Mouse (Mus musculus) hindbrain, embryonic 11.5 days (tissue): ENCODE data around the gene Dhx8. TPM values are rescaled to one million over a fixed set of nuclear protein-coding genes. Genes with fewer than 3 reads are reported as not detected.
A peak's percentile ranks its signal among the peaks of the same experiment; 100 is the strongest.

Source experiments
- ATAC-seq: fragments of 200-750 bp; cut with Nextera tagmentation; 2 replicates; pipeline ENCODE4 v1.8.0; 2017; ENCODE audit warnings: mild to moderate bottlenecking, moderate TSS enrichment, moderate library complexity; ENCODE audit not compliant: low FRiP score
- DNase-seq: peaks from one replicate; pipeline ENCODE4 v3.0.0-alpha.2; 2015; ENCODE audit warnings: low spot score
- H3K27ac ChIP-seq: fragments of 300-500 bp; sonication (generic); 2 replicates; pipeline ENCODE4 v1.5.1; 2014; ENCODE audit warnings: mild to moderate bottlenecking, low read depth, low read length
- H3K27me3 ChIP-seq: fragments of 300-500 bp; sonication (generic); 2 replicates; pipeline ENCODE4 v1.6.1; 2014; ENCODE audit warnings: mild to moderate bottlenecking, low read length, moderate library complexity, mixed read lengths; ENCODE audit not compliant: control insufficient read depth, insufficient read depth
- H3K36me3 ChIP-seq: fragments of 300-500 bp; sonication (generic); 2 replicates; pipeline ENCODE4 v1.6.1; 2014; ENCODE audit warnings: mild to moderate bottlenecking, low read length, moderate library complexity, mixed read lengths; ENCODE audit not compliant: control insufficient read depth, insufficient read depth
- H3K4me1 ChIP-seq: fragments of 300-500 bp; sonication (generic); replicated peaks from 2 replicates; pipeline ENCODE4 v1.6.1; 2014; ENCODE audit warnings: low read length, mixed read lengths; ENCODE audit not compliant: control insufficient read depth, insufficient read depth
- H3K4me2 ChIP-seq: fragments of 300-500 bp; sonication (generic); replicated peaks from 2 replicates; pipeline ENCODE4 v1.6.1; 2014; ENCODE audit warnings: mild to moderate bottlenecking, low read depth, low read length
- H3K4me3 ChIP-seq: fragments of 300-500 bp; sonication (generic); 2 replicates; pipeline ENCODE4 v1.5.1; 2014; ENCODE audit warnings: low read depth, low read length
- H3K9ac ChIP-seq: fragments of 300-500 bp; sonication (generic); 2 replicates; pipeline ENCODE4 v1.6.1; 2014; ENCODE audit warnings: low read depth, low read length
- H3K9me3 ChIP-seq: fragments of 300-500 bp; sonication (generic); 2 replicates; pipeline ENCODE4 v1.6.1; 2016; ENCODE audit warnings: low read length; ENCODE audit not compliant: control insufficient read depth
- WGBS: fragments of 180-500 bp; shearing (Covaris S2); extraction: QIAGEN DNeasy Blood & Tissue Kit; methylation state at CpG from one replicate; pipeline ENCODE4 v1.1.7; 2014; 5-methylcytosine and 5-hydroxymethylcytosine counted together
- polyA plus RNA-seq: library from polyadenylated mRNA; unstranded; fragments of >200 nt; fragmentation: Nextera tagmentation; extraction: Ambion mirVana; gene quantifications from 2 replicates; pipeline ENCODE4 v1.2.1, GENCODE M21; 2014

The Dhx8 gene
- 37.0 and 39.9 TPM in 2 replicates for polyA plus RNA-seq

- H3K27me3 ChIP-seq: no peaks in the 10 kb centered on the region
- H3K27ac ChIP-seq: no peak within 1 kb of the TSS
- no peaks in the 10 kb centered on the region for H3K9me3 ChIP-seq
- no peaks in the 10 kb centered on the region for H3K4me1 ChIP-seq
- peak; percentile 94 for ATAC-seq
- peak; percentile 99 for DNase-seq
- peaks cover 3% of the 10 kb centered on the region; the same call in 1 of the 2 replicates for H3K36me3 ChIP-seq
- WGBS: under 1% methylated on average over 51 of the region's 51 CpGs
- H3K4me3 ChIP-seq: peak within 1 kb of the TSS; percentile 63
- H3K9ac ChIP-seq: peak within 1 kb of the TSS; percentile 60
- peak within 1 kb of the TSS; percentile 55 for H3K4me2 ChIP-seq
Observed at GRCm38 (mm10) chr11:101732518-101733440, at the start of gene Dhx8. Dhx8 (plus strand) TSS chr11:101732919.

DNA sequence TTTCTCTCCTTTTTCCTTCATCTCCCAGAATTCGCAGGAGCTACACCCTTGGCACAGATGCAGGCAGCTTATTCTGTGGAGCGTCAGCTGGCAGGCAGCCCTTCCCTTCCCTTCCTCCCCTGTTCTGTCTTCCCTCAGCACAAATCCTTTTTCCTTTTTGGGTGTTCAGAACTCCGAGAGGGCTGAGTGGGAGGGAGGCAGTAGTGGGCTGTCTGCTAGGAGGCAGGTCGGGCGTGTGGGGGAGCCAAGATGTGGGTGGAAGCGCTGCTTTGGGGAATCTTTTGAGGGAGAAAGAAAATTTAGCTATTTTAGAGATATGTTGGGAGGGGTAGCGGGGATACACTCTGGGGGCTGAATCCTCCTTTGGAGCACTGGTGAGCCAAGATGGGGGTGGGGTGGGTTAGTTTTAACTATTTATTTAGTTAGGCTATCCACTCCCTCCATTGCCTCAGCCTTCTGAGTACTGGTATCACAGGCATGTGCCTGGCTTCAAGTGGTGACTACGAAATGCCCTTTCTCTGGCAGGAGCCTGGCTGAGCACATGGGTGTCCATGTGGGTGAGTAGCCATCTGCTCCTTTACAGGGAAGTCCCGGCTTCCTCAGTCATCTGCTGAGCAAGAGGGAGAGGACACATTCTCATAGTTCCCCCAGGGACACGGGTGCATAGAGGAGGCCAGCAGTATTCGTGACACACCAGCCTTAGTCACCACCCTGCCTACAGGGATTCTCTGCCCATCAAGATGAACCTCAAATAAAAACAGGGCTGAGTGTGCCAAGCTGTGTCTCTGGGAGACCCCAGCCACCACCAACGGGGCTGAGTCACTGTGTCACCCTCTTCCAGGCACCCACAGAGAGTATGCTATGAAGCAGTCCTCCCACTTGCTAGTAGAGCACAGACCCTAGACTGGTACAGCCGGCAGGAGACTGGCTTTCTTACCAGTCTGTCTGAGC lies 45.1 kb upstream of the Dhx8 start:
- Histone ChIP-seq H3K4me1 (no peaks in the 10 kb centered on the region), H3K27ac (no peak overlapping the region), H3K36me3 (no peaks in the 10 kb centered on the region), H3K4me2 (no peak overlapping the region), H3K27me3 (no peaks in the 10 kb centered on the region), H3K9me3 (no peaks in the 10 kb centered on the region), H3K9ac (no peak overlapping the region), H3K4me3 (no peak overlapping the region)
- WGBS: 72% methylated on average over 13 of the region's 13 CpGs
- no peak for DNase-seq
- ATAC-seq: no peak

- no peaks in the 10 kb centered on the region for H3K4me1 ChIP-seq
- H3K27ac ChIP-seq: 0 out of 2 replicates have a peak overlapping the region, but pooled peaks have one; percentile 9
- DNase-seq: no peak
- WGBS: 66% methylated on average over 10 of the region's 10 CpGs
- no peak overlapping the region for H3K9ac ChIP-seq
- H3K4me2 ChIP-seq: no peak overlapping the region
- no peaks in the 10 kb centered on the region for H3K27me3 ChIP-seq
- no peaks in the 10 kb centered on the region for H3K9me3 ChIP-seq
- no peaks in the 10 kb centered on the region for H3K36me3 ChIP-seq
- no peak for ATAC-seq
- no peak overlapping the region for H3K4me3 ChIP-seq
Observed at GRCm38 (mm10) chr11:101689701-101690113, 43.0 kb upstream of the Dhx8 start.

GRCm38 (mm10) chr11:101690326-101690725 lies 42.4 kb upstream of the Dhx8 start:
- no peak overlapping the region for H3K4me2 ChIP-seq
- WGBS: 66% methylated on average over 5 of the region's 5 CpGs
- no peak overlapping the region for H3K27ac ChIP-seq

DNA sequence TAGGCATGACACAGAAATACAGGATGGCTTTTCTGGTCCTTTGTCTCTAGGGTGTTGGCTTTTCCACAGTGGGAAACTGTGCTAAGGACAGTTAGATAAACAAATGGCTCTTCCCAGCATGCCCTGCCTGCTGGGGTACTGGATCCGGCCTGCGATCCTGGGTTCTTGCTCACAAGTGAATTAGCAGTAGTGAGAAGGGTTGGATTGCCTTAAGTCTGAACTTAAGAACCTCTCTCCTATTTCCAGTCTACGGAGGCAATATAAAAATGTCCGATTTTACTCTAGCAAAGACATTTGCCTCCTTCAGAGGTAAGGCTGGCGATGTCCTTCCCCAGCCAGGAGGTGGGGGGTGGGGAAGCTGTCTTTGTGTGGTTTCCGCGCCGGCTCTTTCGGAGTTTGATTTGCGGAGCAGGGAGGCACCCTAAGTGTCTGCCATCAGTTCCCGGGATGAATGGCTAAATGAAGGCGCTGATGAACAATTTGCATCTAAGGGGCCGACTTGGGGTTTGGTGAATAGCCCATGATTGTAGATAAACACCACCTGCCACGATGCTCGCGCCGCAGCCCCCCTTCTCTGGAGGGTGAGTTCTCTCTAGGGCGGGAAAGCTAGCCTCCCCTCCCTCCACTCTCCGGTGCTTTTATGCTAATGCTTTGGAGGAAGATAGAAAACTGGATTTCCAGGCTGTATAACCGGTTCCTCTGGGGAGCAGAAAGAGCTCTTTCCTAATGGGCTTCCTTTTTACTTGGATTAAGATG lies 36.6 kb upstream of the Dhx8 start:
- H3K27ac ChIP-seq: peak overlapping the region; percentile 89
- H3K9ac ChIP-seq: peak overlapping the region; percentile 59
- 2% methylated on average over 20 of the region's 20 CpGs for WGBS
- H3K4me2 ChIP-seq: peak overlapping the region; percentile 40
- DNase-seq (peak; percentile 76), ATAC-seq (peak; percentile 83)
- H3K4me3 ChIP-seq: no peak overlapping the region
- H3K36me3 ChIP-seq: no peaks in the 10 kb centered on the region
- H3K4me1 ChIP-seq: peaks cover 6% of the 10 kb centered on the region
- H3K27me3 ChIP-seq: no peaks in the 10 kb centered on the region
- no peaks in the 10 kb centered on the region for H3K9me3 ChIP-seq

More at GRCm38 (mm10) chr11:101690326-101690725, 42.4 kb upstream of the Dhx8 start:
- Histone ChIP-seq H3K9me3 (no peaks in the 10 kb centered on the region), H3K4me1 (peaks cover 3% of the 10 kb centered on the region; the same call in 1 of the 2 replicates), H3K4me3 (no peak overlapping the region), H3K36me3 (no peaks in the 10 kb centered on the region), H3K27me3 (no peaks in the 10 kb centered on the region), H3K9ac (no peak overlapping the region)
- ATAC-seq: no peak
- no peak for DNase-seq

- Histone ChIP-seq H3K27ac (peak overlapping the region; percentile 89), H3K9me3 (no peaks in the 10 kb centered on the region), H3K4me3 (no peak overlapping the region), H3K4me1 (peaks cover 6% of the 10 kb centered on the region), H3K27me3 (no peaks in the 10 kb centered on the region), H3K36me3 (no peaks in the 10 kb centered on the region), H3K4me2 (peak overlapping the region; percentile 40; the same call in 1 of the 2 replicates), H3K9ac (peak overlapping the region; percentile 59; the same call in 1 of the 2 replicates)
- ATAC-seq (no peak), DNase-seq (no peak)
- WGBS: 93% methylated on average over 9 of the region's 9 CpGs
Observed at GRCm38 (mm10) chr11:101697156-101697861, 35.4 kb upstream of the Dhx8 start.

DNA sequence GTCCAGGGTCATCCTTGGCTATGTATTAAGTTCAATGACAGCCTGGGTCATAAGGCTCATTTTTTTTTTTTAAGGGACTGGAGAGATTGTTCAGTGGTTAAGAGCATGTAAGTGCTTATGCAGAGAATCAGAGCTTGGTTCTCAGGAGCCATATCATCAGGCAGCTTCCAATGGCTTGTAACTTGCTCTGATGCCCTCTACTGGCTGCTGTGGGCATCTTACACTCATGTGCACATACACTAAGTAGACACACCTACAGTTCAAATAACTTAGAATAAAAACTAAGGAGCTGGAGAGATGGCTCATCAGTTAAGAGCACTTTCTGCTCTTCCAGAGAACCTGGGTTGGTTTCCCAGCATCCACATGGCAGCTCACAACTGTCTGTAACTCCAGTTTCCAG lies 34.6 kb upstream of the Dhx8 start:
- Histone ChIP-seq H3K36me3 (no peaks in the 10 kb centered on the region), H3K9me3 (no peaks in the 10 kb centered on the region), H3K4me1 (peaks cover 6% of the 10 kb centered on the region), H3K27me3 (no peaks in the 10 kb centered on the region), H3K4me2 (no peak overlapping the region), H3K4me3 (no peak overlapping the region), H3K27ac (no peak overlapping the region), H3K9ac (no peak overlapping the region)
- DNase-seq (no peak), ATAC-seq (no peak)
